Mouse (Mus musculus): ENCODE data around the gene B4galt5. TPM values are rescaled to one million over a fixed set of nuclear protein-coding genes. Genes with fewer than 3 reads are reported as not detected.
A peak's percentile ranks its signal among the peaks of the same experiment; 100 is the strongest.

Gene B4galt5
- total RNA-seq, 2 experiments from 2014 or later, result 63.0 to 70.2 TPM

GRCm38 (mm10) chr2:167336384-167337213 is 12.4 kb downstream of the B4galt5 start:
- DNase-seq (ENCODE audit: extremely low spot score in 1 of 2, low spot score in 2 of 2), result no peak
- intact Hi-C loops (cut with DNase I), result no loop called here

GRCm38 (mm10) chr2:167335066-167335465 is 13.9 kb downstream of the B4galt5 start:
- DNase-seq (ENCODE audit: extremely low spot score in 1 of 2, low spot score in 2 of 2), result no peak
- intact Hi-C loops (cut with DNase I), result no loop called here

GRCm38 (mm10) chr2:167334312-167334711 is 14.7 kb downstream of the B4galt5 start:
- intact Hi-C loops (cut with DNase I), result no loop called here
- no peak for DNase-seq (ENCODE audit: extremely low spot score in 1 of 2, low spot score in 2 of 2)

- intact Hi-C loops (cut with DNase I), result no loop called here
These were observed 15.5 kb downstream of the B4galt5 start for GRCm38 (mm10) chr2:167333450-167333849.

GRCm38 (mm10) chr2:167332336-167332987 is 16.5 kb downstream of the B4galt5 start:
- intact Hi-C loops (cut with DNase I), result no loop called here

More at GRCm38 (mm10) chr2:167333450-167333849, 15.5 kb downstream of the B4galt5 start:
- DNase-seq (ENCODE audit: extremely low spot score in 1 of 2, low spot score in 2 of 2), result no peak

GRCm38 (mm10) chr2:167331432-167331921 is 17.5 kb downstream of the B4galt5 start:
- intact Hi-C loops (cut with DNase I), result no loop called here
- no peak for DNase-seq (ENCODE audit: extremely low spot score in 1 of 2, low spot score in 2 of 2)

More at GRCm38 (mm10) chr2:167332336-167332987, 16.5 kb downstream of the B4galt5 start:
- no peak for DNase-seq (ENCODE audit: extremely low spot score in 1 of 2, low spot score in 2 of 2)

GRCm38 (mm10) chr2:167330581-167330980 is 18.4 kb downstream of the B4galt5 start:
- no peak for DNase-seq (ENCODE audit: extremely low spot score in 1 of 2, low spot score in 2 of 2)
- intact Hi-C loops (cut with DNase I), result no loop called here

- no peak for DNase-seq (ENCODE audit: extremely low spot score in 1 of 2, low spot score in 2 of 2)
- intact Hi-C loops (cut with DNase I), result no loop called here
These were observed 19.3 kb downstream of the B4galt5 start for GRCm38 (mm10) chr2:167329478-167330262.

- intact Hi-C loops (cut with DNase I), result no loop called here
- DNase-seq (ENCODE audit: extremely low spot score in 1 of 2, low spot score in 2 of 2), result no peak
These were observed 20.6 kb downstream of the B4galt5 start for GRCm38 (mm10) chr2:167328340-167328739.

GRCm38 (mm10) chr2:167326582-167326981 is 22.4 kb downstream of the B4galt5 start:
- intact Hi-C loops (cut with DNase I), result no loop called here
- no peak for DNase-seq (ENCODE audit: extremely low spot score in 1 of 2, low spot score in 2 of 2)

- intact Hi-C loops (cut with DNase I), result no loop called here
- DNase-seq (ENCODE audit: extremely low spot score in 1 of 2, low spot score in 2 of 2), result no peak
These were observed 24.6 kb downstream of the B4galt5 start for GRCm38 (mm10) chr2:167324151-167324930.

- intact Hi-C loops (cut with DNase I), result no loop called here
- DNase-seq (ENCODE audit: extremely low spot score in 1 of 2, low spot score in 2 of 2), result no peak
These were observed 25.9 kb downstream of the B4galt5 start for GRCm38 (mm10) chr2:167323116-167323515.

GRCm38 (mm10) chr2:167321372-167321771 is 27.6 kb downstream of the B4galt5 start:
- no peak for DNase-seq (ENCODE audit: extremely low spot score in 1 of 2, low spot score in 2 of 2)
- intact Hi-C loops (cut with DNase I), result no loop called here

- intact Hi-C loops (cut with DNase I), result no loop called here
- DNase-seq (ENCODE audit: extremely low spot score in 1 of 2, low spot score in 2 of 2), result no peak
These were observed 30.0 kb downstream of the B4galt5 start for GRCm38 (mm10) chr2:167318981-167319380.

GRCm38 (mm10) chr2:167316724-167317187 is 32.2 kb downstream of the B4galt5 start:
- DNase-seq (ENCODE audit: extremely low spot score in 1 of 2, low spot score in 2 of 2), result peak in 1 of 2 experiments; percentile 39
- intact Hi-C loops (cut with DNase I), result no loop called here

GRCm38 (mm10) chr2:167314491-167314890 is 34.5 kb downstream of the B4galt5 start:
- intact Hi-C loops (cut with DNase I), result no loop called here
- no peak for DNase-seq (ENCODE audit: extremely low spot score in 1 of 2, low spot score in 2 of 2)

GRCm38 (mm10) chr2:167313501-167314326 is 35.3 kb downstream of the B4galt5 start:
- intact Hi-C loops (cut with DNase I), result no loop called here
- DNase-seq (ENCODE audit: extremely low spot score in 1 of 2, low spot score in 2 of 2), result peak in 1 of 2 experiments; percentile 66
